Mouse (Mus musculus): ENCODE data around the gene Cd164.
"Not testable (repeated sequence)": the region's sequence is repeated elsewhere in the genome, so short reads cannot be mapped to it uniquely, and the experiment has no call there.

Gene Cd164

DNA sequence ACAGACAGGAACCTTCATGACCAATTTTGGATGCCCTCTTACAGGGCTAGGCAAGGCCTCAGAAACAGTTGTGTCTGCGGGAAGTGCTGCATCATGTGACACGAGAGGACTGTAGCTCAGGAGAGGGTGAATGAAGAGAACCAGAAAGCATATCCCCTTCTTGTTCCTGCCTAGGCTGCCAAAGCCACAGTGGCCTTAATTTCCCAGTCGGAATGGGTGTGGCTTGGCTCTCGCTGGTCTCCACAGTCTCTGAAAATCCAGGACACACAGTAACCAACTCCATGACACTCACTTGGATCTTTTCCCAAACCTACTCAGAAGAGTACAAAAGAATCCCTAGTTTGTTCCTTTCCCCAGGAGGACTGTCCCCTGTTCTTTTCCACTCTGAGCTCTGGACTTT is 18.3 kb upstream of the Cd164 start:
- DNase-seq (ENCODE audit: low read depth) = no peak

DNA sequence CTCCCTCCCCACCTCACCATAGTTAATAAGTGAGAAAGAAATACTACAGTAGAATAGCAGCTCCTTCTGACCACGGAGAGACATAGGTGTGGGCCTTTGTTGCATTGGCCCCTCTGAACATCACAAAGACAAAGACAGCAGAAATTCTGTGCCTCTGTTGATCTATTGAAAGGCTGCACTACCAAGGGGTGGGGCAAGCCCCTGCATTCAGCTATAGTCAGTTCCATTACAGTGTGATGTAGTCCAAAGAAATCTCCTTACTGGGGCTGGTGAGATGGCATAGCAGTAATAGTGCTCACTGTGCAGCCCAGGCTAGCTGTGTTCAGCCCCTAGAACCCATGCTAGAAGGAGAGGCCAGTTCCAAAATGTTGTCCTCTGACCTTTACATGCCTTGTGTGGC is 14.2 kb upstream of the Cd164 start:
- DNase-seq (ENCODE audit: low read depth) = no peak

DNA sequence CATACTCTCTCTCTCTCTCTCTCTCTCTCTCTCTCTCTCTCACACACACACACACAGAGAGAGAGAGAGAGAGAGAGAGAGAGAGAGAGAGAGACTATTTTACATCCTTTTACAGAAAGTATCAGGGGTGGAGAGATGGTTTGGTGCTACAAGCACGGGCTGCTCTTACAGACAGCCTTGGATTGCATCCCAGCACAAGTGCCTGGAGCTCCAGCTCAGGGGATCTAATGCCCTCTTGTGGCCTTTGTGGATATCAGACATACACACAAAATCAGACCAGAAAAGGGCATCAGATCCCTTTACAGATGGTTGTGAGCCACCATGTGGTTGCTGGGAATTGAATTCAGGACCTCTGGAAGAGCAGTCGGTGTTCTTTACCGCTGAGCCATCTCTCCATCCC is 13.8 kb upstream of the Cd164 start:
- not testable (repeated sequence) for DNase-seq (ENCODE audit: low read depth)

DNA sequence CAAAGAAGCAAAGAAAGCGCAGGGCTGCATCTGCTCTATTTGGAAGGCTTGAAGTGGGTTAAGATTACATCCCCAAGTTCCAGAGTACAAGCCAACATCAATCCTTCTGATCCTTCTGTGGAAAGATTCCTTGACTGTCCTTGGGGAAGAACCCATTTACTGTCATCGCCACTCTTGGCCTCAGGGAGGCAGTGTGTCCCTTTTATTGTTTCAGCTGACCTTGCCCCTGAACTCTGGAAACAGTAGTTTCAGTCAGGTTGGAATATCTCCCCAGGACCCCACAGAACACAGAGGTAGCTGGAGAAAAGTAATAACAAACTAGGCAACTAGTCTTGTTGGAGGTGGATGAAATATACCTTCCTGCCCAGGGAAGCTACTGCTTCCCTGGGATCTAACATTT is 10.1 kb upstream of the Cd164 start:
- DNase-seq (ENCODE audit: low read depth) = no peak

DNA sequence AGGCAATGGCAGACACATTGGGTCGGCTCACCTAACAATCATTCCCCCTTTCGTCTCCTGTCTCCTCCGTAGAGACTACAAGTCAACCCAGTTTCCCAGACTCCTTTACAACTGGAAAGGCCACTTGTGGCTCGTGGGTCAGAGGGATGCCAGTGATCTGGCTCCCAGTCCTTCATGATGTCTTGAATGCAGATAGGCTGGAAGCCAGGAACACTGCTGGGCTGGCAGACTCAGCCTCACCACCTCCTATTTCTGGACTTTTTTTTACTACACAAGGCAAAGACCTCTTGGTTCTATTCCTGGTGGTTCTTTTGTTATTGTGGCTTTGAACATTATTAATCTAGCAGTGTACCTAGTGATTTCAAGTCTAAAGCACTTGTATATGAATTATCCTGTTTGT is 4.9 kb upstream of the Cd164 start:
- DNase-seq (ENCODE audit: low read depth) = no peak

DNA sequence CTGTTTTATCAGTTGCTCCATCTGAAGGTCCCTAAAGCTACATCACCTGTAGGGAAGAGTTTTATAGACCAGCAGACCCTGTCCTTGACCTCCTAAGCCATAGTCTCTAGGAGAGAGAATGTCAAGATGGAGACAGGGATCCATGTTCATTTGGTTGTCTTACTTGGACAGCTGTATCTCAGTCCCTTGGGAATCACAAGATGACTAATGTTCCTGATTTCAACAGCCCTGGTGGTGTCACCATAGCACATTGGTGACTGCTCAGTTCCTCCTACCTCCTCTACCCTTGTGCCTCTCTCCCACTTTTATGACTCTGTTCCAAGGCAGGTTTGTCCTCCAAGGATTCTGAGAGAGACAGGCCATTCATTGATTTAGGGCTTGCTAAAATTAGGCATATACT is 4.3 kb upstream of the Cd164 start:
- no peak for DNase-seq (ENCODE audit: low read depth)

DNA sequence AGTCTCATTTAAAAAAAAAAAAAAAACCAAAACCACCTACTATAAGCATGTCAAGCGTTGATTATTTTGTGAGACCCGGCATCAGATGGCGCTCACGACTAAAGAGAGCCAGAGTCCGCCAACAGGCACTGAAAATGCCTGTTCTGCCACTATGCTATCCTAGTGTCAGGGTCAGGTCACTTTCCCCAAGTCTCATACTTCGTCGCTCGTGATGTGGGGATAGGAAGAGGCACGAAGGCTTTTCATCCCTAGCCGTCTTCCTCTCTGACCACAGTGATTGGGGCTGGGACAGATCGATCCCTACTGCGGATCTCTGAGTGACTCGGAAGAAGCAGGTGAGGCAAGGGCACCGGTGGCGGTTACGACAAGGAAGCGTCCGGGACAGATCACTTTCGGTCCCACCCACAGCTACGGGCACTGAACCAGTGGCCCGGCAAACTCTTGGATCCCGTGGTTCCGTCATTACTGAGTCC is 670 bp upstream of the Cd164 start:
- DNase-seq (ENCODE audit: low read depth) = peak; percentile 77

DNA sequence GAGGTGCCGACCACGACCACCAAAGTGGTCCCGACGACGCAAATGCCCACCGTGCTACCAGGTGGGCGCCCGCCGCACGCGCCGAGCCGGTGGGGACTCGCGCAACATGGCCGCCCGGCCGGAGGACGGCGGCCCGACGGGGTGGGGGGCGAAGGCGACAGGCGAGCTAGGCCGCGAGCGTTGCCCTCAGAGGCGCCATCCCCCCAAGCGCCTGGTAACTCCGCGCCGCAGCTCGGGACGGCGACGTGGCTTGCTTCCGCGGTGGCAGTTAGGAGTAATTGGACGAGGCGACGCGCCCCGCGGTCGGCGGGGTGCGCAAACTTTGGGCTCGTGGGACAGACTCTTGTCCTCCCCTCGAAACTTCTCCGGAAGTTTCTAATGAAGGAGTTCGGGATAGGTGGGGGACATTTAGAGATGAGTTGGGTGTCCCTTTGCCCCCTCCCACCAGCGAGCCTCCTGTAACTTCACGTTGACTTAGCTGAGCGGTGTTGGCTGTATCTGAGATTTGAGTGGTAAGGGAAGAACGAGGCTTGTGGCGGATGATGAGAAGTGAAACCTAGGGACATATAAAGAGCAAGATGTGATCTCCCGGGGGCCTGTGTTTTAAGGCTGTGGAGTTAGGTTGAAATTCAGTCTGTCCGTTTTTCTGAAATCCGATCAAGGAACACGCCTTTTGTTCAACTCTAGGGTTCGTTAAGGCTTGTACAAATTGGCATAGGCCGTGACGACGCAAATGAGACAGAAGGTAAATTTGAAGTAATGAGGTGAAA is 611 bp downstream of the Cd164 start:
- no peak for DNase-seq (ENCODE audit: low read depth)

DNA sequence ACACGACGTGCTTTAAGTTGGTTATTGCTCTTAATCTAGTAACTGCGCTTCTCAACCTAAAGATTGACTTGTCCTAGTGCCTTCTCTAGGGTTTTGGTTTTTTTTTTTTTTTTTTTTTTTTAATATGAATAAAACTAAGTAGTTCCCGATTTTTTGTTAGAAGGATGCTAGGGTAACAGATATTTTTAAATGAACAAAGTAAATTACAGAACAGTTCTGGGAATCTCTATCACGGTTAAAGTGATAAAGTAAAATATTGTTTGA is 1.1 kb downstream of the Cd164 start:
- DNase-seq (ENCODE audit: low read depth) = no peak

DNA sequence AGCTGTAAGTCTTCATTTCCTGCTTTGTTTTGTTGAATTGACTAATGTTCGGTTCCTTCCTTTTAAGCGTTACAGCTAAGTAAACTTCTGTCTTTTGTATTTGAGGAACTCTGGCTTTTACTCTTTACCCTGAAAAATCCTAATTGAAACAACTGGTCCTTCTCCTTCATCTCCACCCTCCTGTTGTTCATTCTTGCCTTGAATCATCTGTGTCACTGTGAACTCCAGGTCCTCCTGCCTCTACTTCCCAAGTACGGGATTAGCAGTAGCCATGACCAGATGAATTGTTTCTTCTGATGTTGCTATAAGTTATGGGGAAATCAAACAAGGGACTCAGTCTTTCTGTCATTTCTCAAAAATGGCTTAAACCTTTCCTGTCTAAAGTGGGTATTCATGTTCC is 4.2 kb downstream of the Cd164 start:
- DNase-seq (ENCODE audit: low read depth) = no peak

DNA sequence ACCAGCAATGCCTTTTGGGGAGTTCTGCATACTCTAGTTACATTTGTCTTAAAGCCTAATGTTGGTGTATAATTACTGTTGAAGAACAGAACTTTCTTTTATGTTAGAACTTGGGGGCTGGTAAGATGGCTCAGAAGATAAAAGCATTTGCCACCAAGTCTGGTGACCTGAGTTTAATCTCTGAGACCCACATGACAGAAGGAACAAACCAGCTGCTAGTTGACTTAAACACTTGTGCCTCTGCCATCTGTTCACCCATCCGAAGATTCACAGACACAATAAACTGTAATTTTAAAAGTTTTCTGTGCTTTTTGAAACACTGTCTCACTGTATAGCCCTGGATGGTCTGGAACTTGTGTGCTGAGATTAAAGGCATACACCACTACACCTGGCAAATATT is 6.5 kb downstream of the Cd164 start:
- DNase-seq (ENCODE audit: low read depth) = no peak

DNA sequence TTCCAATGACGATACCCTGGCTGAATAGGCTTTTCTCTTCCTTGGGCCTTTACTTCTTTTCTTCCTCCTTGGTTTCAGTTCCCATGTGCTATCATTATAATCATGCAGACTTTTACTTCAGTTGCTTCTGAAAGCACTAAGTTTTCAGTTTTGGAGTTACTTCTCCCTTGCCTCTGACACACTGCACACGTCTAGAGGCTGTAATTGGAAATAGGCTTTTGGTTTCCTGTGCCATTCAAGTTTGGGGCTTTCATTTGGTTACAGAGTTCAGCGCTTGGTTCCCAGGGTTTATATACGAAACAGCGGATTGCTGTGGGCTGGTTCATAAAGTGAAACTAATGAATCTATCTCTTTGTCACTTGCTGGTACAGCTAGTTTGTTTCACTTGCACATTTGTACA is 10.8 kb downstream of the Cd164 start:
- DNase-seq (ENCODE audit: low read depth) = no peak

DNA sequence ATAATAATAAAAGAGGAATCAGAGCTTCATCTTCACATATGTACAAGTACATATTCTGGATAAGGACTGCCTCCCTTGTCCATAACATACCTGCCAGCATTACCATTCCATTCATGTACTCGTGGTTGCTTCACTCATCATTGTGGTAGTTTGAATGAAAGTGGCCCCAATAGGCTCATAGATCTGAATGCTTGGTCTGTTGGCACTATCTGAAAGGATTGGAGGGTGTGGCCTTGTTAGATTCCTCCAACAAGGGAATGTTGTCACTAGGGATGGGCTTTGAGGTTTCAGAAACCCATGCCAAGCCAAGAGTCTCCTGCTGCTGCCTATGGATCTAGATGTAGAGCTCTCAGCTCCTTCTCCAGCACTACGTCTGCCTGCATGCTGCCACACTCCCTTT is 16.8 kb downstream of the Cd164 start:
- DNase-seq (ENCODE audit: low read depth) = no peak

DNA sequence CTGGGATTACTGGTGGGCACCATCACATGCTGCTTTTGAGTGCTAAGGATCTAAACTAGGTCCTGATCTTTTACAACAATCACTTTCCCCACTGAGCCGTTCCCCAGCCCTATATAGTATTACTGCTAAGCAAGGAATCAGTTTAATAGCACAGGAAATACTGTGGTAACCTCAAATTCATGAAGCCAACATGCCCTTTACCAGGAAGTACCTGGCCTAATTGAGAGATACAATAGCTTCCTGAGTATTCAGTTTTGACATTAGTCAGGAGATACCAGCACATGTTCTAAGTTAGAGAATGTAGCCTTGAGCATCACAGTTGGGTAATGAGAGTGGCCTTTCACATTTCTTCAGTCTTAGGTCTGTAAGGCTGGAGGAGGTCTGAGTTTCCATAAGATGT is 17.5 kb downstream of the Cd164 start:
- DNase-seq (ENCODE audit: low read depth) = no peak

DNA sequence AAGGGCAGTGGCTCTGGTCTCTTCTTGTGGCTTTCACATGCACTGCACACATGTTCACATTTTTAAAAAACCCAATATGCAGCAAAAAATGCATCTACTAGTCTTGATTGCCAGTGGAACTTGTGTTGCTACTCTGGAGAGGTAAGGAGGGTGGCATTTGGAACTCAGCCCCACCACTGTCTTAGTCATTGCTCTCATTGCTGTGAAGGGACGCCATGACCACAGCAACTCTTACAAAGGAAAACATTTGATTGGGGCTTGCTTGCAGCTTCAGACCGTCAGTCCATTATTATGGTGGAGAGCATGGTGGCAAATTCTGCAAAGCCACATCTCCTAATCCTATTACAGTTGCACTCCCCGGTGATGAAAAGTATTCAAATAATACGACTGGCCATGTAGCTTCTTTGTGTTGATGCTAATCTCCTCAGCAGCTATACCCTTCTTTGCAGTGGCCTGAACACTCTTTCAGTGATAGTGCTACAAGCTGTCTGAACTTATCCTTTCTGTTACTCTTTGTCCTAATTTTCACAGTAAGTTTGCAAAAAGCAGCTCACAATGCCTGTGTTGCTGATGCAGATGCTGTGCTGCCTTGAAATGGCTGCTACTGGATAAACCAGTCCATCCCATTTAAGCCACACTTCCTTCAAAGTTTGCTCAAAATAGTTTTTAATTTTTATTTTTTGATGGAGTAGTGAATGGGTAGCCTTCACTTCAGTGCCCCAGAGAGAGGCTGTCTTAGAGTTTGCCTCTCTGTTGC is 18.2 kb downstream of the Cd164 start:
- no peak for DNase-seq (ENCODE audit: low read depth)

DNA sequence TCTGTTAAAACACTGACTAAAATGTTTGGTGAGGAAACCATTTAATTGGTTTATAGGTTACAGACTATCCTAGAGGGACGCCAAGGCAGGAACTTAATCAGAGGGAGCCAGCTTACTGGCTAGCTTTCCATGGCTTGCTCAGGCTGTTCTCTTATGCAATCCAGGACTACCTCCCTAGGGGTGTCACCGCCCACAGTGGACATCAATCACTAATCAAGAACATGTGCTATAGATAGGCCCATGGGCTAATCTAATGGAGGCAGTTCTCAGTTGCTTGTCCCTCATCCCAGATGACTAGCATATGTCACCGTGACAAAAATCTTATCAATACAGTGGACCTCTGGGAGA is 18.7 kb downstream of the Cd164 start:
- DNase-seq (ENCODE audit: low read depth) = no peak

DNA sequence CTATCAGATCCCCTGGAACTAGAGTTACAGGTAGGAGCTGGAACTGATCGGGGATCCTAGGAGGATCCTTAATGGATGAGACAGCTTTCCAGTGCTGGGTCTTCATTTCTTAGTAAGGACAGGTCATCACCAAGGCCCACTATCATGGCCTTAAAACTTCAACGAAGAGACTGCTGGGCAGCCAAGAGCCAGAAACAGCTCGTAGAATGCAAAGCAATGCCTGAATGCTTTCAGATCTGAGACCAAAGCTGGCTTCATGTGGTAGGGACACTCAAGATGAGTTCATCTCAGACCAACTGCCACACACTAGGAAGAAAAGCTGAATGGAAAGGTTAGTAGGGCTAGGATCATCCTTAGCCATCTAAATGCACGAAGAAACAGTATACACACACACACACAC is 19.8 kb downstream of the Cd164 start:
- no peak for DNase-seq (ENCODE audit: low read depth)

DNA sequence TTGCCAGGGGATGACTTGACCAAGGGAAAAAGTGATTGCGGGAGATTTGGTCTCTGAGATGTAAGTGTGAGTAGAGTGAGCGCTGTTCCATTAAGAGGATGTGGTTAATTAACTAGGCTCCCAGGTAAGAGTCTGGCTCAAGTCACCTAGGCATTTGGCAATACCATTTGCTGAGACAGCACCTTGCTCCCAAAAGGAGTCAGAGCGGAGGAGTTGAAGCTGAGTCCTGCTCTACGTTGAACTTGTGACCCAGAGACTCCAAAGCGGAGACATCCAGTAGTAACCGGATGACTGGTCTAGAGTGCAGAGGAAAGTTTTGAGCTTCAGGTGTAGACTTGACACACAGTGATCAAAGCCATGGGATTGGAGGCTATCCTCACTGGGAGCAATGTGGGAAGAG is 22.8 kb downstream of the Cd164 start:
- DNase-seq (ENCODE audit: low read depth) = no peak

DNA sequence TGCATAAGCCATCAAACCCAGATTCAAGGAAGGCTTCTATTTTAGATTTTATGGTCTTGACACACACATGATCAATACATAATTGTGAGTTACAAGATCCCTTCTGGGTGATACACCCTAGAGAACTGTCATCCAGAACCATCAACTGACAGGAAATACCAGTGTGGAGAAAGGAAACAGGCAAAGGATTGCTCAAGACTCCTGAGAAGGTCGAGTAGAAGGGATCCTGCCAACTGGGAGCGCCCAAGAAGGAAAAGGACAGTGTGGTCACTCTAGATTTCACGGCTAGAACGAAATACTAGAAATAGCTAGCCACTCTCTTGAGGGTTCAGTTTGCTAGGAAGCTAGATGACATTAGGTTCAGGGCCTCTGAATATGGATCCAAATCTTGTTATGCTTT is 24.2 kb downstream of the Cd164 start:
- no peak for DNase-seq (ENCODE audit: low read depth)

DNA sequence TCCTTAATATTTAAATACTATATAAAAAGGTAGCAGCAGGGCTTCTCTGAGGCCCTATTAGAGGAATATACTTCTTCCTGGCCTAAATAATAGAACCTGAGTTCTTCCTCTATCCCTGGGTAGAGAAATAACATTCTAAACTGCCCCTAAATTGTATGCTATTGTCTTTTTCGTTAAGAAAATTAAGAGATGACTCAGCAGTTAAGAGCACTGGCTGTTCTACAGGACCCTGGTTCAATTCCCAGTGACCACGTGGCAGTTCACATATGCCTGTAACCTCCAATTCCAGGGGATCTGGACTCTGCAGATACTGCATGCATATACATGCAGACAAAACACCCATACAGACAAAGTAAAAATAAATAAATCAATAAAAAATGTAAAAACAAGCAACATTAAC is 24.6 kb downstream of the Cd164 start:
- DNase-seq (ENCODE audit: low read depth) = no peak

DNA sequence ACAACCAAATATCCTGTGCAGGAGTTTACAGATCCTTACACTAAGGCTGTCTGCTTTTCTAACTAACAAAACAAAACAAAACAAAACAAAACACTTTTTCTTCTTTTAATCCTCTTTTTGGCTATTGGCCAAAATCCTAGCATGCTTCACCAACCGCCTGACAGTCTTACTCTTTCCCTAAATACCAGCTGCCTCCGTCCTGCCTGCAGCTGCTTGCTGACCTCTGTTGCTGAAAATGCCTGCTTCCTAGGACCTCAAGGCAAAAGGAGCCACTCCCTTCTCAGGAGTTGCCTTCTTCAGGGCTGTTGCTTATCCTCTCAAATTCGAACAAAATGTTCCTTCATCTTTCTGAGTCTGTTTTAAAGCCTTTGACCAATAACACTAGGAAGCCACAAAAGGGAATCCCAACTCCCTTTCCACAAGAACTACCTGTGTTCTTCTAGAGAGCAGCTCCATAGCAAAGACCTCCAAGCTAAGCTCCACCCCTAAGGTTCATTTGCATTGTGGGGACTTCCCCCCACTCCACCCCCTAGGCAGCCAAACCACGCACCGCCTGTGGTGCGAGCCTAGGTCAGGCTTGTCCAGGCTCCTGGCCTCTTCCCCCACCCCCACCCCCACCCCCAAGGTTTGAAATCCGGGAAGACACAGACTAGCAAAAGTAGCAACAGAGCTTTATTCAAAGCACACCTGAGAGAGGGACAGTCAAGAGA is 25.4 kb downstream of the Cd164 start:
- DNase-seq (ENCODE audit: low read depth) = no peak

DNA sequence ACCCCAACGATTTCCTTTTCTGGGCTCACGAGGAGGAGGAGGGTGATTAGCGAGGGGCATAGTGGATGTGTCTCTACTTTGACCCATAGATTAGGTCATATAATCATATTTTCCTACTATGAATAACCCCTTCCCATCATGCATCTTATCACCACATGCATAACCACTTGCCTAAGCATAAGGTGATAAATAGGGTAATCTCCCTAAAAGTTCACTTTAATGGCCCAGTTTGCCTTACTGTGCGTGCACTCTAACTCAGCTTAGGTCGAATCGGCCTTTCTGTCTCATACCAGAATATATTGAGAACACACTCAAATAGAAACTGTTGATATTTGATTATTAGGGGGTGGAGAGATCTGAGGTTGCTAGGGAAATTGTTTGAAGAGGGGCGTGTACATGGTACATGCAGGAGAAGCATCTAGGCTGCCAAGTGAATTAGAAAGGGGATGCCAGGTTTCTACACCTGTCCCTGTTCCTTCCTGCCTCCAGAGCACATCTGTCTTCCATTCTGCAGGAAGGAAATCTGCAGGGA is 26.1 kb downstream of the Cd164 start:
- DNase-seq (ENCODE audit: low read depth) = no peak
